Mouse (Mus musculus) left cerebral cortex, adult 11 months (tissue): ENCODE data around the gene Syt1.

Experiments
- DNase-seq: peaks from one replicate; pipeline ENCODE4 v3.0.0; 2022; ENCODE audit warnings: low spot score

Syt1 gene

GRCm38 (mm10) chr10:108884520-108884919 is 126.3 kb downstream of the Syt1 start:
- no peak for DNase-seq

GRCm38 (mm10) chr10:108880372-108880771 is 130.4 kb downstream of the Syt1 start:
- DNase-seq = no peak

GRCm38 (mm10) chr10:108875730-108876129 is 135.1 kb downstream of the Syt1 start:
- DNase-seq = no peak

GRCm38 (mm10) chr10:108874687-108875086 is 136.1 kb downstream of the Syt1 start:
- no peak for DNase-seq

GRCm38 (mm10) chr10:108872359-108872758 is 138.4 kb downstream of the Syt1 start:
- no peak for DNase-seq

- DNase-seq = no peak
These were observed 140.2 kb downstream of the Syt1 start for GRCm38 (mm10) chr10:108870586-108870985.

GRCm38 (mm10) chr10:108868136-108868535 is 142.6 kb downstream of the Syt1 start:
- no peak for DNase-seq

- DNase-seq = no peak
These were observed 143.6 kb downstream of the Syt1 start for GRCm38 (mm10) chr10:108867202-108867601.

- DNase-seq = no peak
These were observed 145.2 kb downstream of the Syt1 start for GRCm38 (mm10) chr10:108865586-108865985.

GRCm38 (mm10) chr10:108855986-108856385 is 154.8 kb downstream of the Syt1 start:
- DNase-seq = no peak

GRCm38 (mm10) chr10:108852757-108853156 is 158.0 kb downstream of the Syt1 start:
- no peak for DNase-seq

- DNase-seq = no peak
These were observed 173.3 kb downstream of the Syt1 start for GRCm38 (mm10) chr10:108837434-108837833.

- no peak for DNase-seq
These were observed 178.5 kb downstream of the Syt1 start for GRCm38 (mm10) chr10:108832248-108832647.

GRCm38 (mm10) chr10:108831801-108832200 is 179.0 kb downstream of the Syt1 start:
- no peak for DNase-seq

GRCm38 (mm10) chr10:108822273-108822672 is 188.5 kb downstream of the Syt1 start:
- DNase-seq = no peak

GRCm38 (mm10) chr10:108815339-108815738 is 195.4 kb downstream of the Syt1 start:
- no peak for DNase-seq

- DNase-seq = no peak
These were observed 206.4 kb downstream of the Syt1 start for GRCm38 (mm10) chr10:108804380-108804779.

GRCm38 (mm10) chr10:108800776-108801175 is 210.0 kb downstream of the Syt1 start:
- DNase-seq = no peak

GRCm38 (mm10) chr10:108798826-108799225 is 212.0 kb downstream of the Syt1 start:
- DNase-seq = no peak

GRCm38 (mm10) chr10:108782817-108783216 is 228.0 kb downstream of the Syt1 start:
- DNase-seq = no peak

GRCm38 (mm10) chr10:108780614-108781013 is 230.2 kb downstream of the Syt1 start:
- DNase-seq = no peak

GRCm38 (mm10) chr10:108776735-108777134 is 234.0 kb downstream of the Syt1 start:
- DNase-seq = no peak

GRCm38 (mm10) chr10:108771081-108771480 is 239.7 kb downstream of the Syt1 start:
- DNase-seq = no peak

- no peak for DNase-seq
These were observed 245.2 kb downstream of the Syt1 start for GRCm38 (mm10) chr10:108765564-108765963.

- DNase-seq = no peak
These were observed 247.1 kb downstream of the Syt1 start for GRCm38 (mm10) chr10:108763722-108764121.
